In genomic region chr1:84419416-84419815, GRCm38 (mm10) we compare ENCODE assay signal across 27 mouse cellular contexts. TPM values are rescaled to one million over a fixed set of nuclear protein-coding genes. Genes with fewer than 3 reads are reported as not detected.
DNase-seq lines count a peak whose midpoint lies in the region; ATAC-seq and TF ChIP-seq lines count a peak whose summit lies in the region.
"Had no signal": no experiment of that assay in that cellular context is flagged by ENCODE, and none has a peak within 500 bp of the region (broad histone marks: within the 10 kb centered on the region; RNA-seq: fewer than 3 reads in every experiment).

No protein-coding gene starts in this region.

- TF ChIP-seq EP300 in liver, postnatal 0 days (IDR thresholded peaks at IDR 0.05; ENCODE audit: low read depth) = no peak

- no peak overlapping the region for H3K9ac ChIP-seq in liver, postnatal 0 days (replicated peaks)
- no peak overlapping the region for H3K9ac ChIP-seq in liver, embryonic 11.5 days (ENCODE audit: low read depth, low read length)
- no peak overlapping the region for H3K9ac ChIP-seq in midbrain, embryonic 15.5 days
- H3K9ac ChIP-seq in midbrain, embryonic 13.5 days (replicated peaks) = no peak overlapping the region
- H3K9ac ChIP-seq: embryonic facial prominence, embryonic 12.5 days; intestine, embryonic 15.5 days; limb, embryonic 12.5 days; liver, embryonic 13.5 days; midbrain, embryonic 12.5 days had no signal

- no peak overlapping the region for H3K4me3 ChIP-seq in gastrocnemius, adult 2 months
- H3K4me3 ChIP-seq in liver, postnatal 0 days (ENCODE audit: low read depth, low read length) = no peak overlapping the region
- H3K4me3 ChIP-seq in liver, embryonic 11.5 days (ENCODE audit: low read depth, low read length) = no peak overlapping the region
- H3K4me3 ChIP-seq in midbrain, embryonic 15.5 days = no peak overlapping the region
- H3K4me3 ChIP-seq in midbrain, embryonic 13.5 days (replicated peaks) = no peak overlapping the region
- H3K4me3 ChIP-seq: embryonic facial prominence, embryonic 12.5 days; intestine, embryonic 15.5 days; left cerebral cortex, adult 2 months; limb, embryonic 12.5 days; liver, embryonic 13.5 days; megakaryocyte, embryonic 14.5 days; midbrain, embryonic 12.5 days had no signal

- no peaks in the 10 kb centered on the region for H3K27me3 ChIP-seq in liver, postnatal 0 days (ENCODE audit: insufficient read depth, low read length)
- no peaks in the 10 kb centered on the region for H3K27me3 ChIP-seq in liver, embryonic 11.5 days (replicated peaks; ENCODE audit: control insufficient read depth, insufficient read depth, low read length)
- no peaks in the 10 kb centered on the region for H3K27me3 ChIP-seq in midbrain, embryonic 15.5 days (replicated peaks)
- H3K27me3 ChIP-seq in midbrain, embryonic 13.5 days = no peaks in the 10 kb centered on the region
- H3K27me3 ChIP-seq: CH12.LX; embryonic facial prominence, embryonic 12.5 days; intestine, embryonic 15.5 days; limb, embryonic 12.5 days; liver, embryonic 13.5 days; megakaryocyte, embryonic 14.5 days; midbrain, embryonic 12.5 days had no signal

- ATAC-seq in liver, postnatal 0 days = peak; percentile 40; the same call in 1 of the 2 replicates
- no peak for ATAC-seq in liver, embryonic 11.5 days (replicated peaks; ENCODE audit: low FRiP score)
- ATAC-seq in midbrain, embryonic 15.5 days (replicated peaks) = no peak
- no peak for ATAC-seq in midbrain, embryonic 13.5 days
- ATAC-seq: forebrain, embryonic 14.5 days; hindbrain, postnatal 0 days; intestine, embryonic 15.5 days had no signal

- H3K36me3 ChIP-seq in liver, postnatal 0 days (replicated peaks; ENCODE audit: insufficient read depth, low read length) = no peaks in the 10 kb centered on the region
- no peaks in the 10 kb centered on the region for H3K36me3 ChIP-seq in liver, embryonic 11.5 days (ENCODE audit: control insufficient read depth, insufficient read depth, low read length)
- H3K36me3 ChIP-seq in midbrain, embryonic 15.5 days (replicated peaks) = no peaks in the 10 kb centered on the region
- no peaks in the 10 kb centered on the region for H3K36me3 ChIP-seq in midbrain, embryonic 13.5 days
- H3K36me3 ChIP-seq: embryonic facial prominence, embryonic 12.5 days; intestine, embryonic 15.5 days; limb, embryonic 12.5 days; liver, embryonic 13.5 days; midbrain, embryonic 12.5 days had no signal

- intact Hi-C loops in gastrocnemius, adult 2 months (cut with DNase I) = no loop called here
- intact Hi-C loops in gastrocnemius, postnatal 14 days (cut with DNase I; ENCODE audit: low total_unique reads) = no loop called here

- WGBS in liver, postnatal 0 days (ENCODE audit: insufficient replicate concordance) = 24% methylated on average over 2 of the region's 2 CpGs
- WGBS in liver, embryonic 11.5 days = 57% methylated on average over 2 of the region's 2 CpGs
- WGBS in midbrain, embryonic 15.5 days = 62% methylated on average over 2 of the region's 2 CpGs
- WGBS in midbrain, embryonic 13.5 days = 42% methylated on average over 2 of the region's 2 CpGs

- H3K27ac ChIP-seq in gastrocnemius, adult 2 months = peak overlapping the region; percentile 46
- H3K27ac ChIP-seq in liver, postnatal 0 days (ENCODE audit: low read depth) = no peak overlapping the region
- H3K27ac ChIP-seq in liver, embryonic 11.5 days (ENCODE audit: low read depth, low read length) = no peak overlapping the region
- H3K27ac ChIP-seq in midbrain, embryonic 15.5 days = 0 out of 2 replicates have a peak overlapping the region, but pooled peaks have one; percentile 23
- no peak overlapping the region for H3K27ac ChIP-seq in midbrain, embryonic 13.5 days
- H3K27ac ChIP-seq: embryonic facial prominence, embryonic 12.5 days; hindbrain, postnatal 0 days; intestine, embryonic 15.5 days; left cerebral cortex, adult 2 months; limb, embryonic 12.5 days; liver, embryonic 13.5 days; midbrain, embryonic 12.5 days had no signal

- no peak overlapping the region for H3K4me2 ChIP-seq in liver, postnatal 0 days (ENCODE audit: low read depth, low read length)
- no peak overlapping the region for H3K4me2 ChIP-seq in liver, embryonic 11.5 days
- no peak overlapping the region for H3K4me2 ChIP-seq in midbrain, embryonic 15.5 days
- no peak overlapping the region for H3K4me2 ChIP-seq in midbrain, embryonic 13.5 days (replicated peaks)
- H3K4me2 ChIP-seq: embryonic facial prominence, embryonic 12.5 days; intestine, embryonic 15.5 days; limb, embryonic 12.5 days; liver, embryonic 13.5 days; midbrain, embryonic 12.5 days had no signal

- H3K4me1 ChIP-seq in liver, postnatal 0 days (ENCODE audit: insufficient read depth) = no peaks in the 10 kb centered on the region
- H3K4me1 ChIP-seq in liver, embryonic 11.5 days (replicated peaks; ENCODE audit: control insufficient read depth, insufficient read depth, low read length) = no peaks in the 10 kb centered on the region
- H3K4me1 ChIP-seq in midbrain, embryonic 15.5 days = no peaks in the 10 kb centered on the region
- H3K4me1 ChIP-seq in midbrain, embryonic 13.5 days (replicated peaks) = peaks cover 19% of the 10 kb centered on the region
- H3K4me1 ChIP-seq: intestine, embryonic 15.5 days; limb, embryonic 12.5 days; liver, embryonic 13.5 days; megakaryocyte, embryonic 14.5 days had no signal

- DNase-seq in gastrocnemius, adult 2 months = no peak
- DNase-seq in gastrocnemius, postnatal 14 days = no peak
- DNase-seq in liver, postnatal 0 days = no peak
- no peak for DNase-seq in liver, embryonic 11.5 days (ENCODE audit: low spot score)
- DNase-seq in lung, postnatal 36 days = peak; percentile 45
- no peak for DNase-seq in kidney, adult 11 months
- DNase-seq: adrenal gland, postnatal 10 days; cerebellum, adult 11-12 months; cerebellum, adult 9-11 months; embryo, embryonic 11 days; gastrocnemius, postnatal 36 days; kidney, adult 9 months; kidney, postnatal 10 days; liver, embryonic 13.5 days; right cerebral cortex, postnatal 25 days; thymus, postnatal 14 days had no signal

- H3K9me3 ChIP-seq in liver, postnatal 0 days (ENCODE audit: low read length) = no peaks in the 10 kb centered on the region
- H3K9me3 ChIP-seq in liver, embryonic 11.5 days (ENCODE audit: control insufficient read depth, low read length) = no peaks in the 10 kb centered on the region
- no peaks in the 10 kb centered on the region for H3K9me3 ChIP-seq in midbrain, embryonic 15.5 days
- no peaks in the 10 kb centered on the region for H3K9me3 ChIP-seq in midbrain, embryonic 13.5 days
- H3K9me3 ChIP-seq: embryonic facial prominence, embryonic 12.5 days; intestine, embryonic 15.5 days; limb, embryonic 12.5 days; liver, embryonic 13.5 days; midbrain, embryonic 12.5 days had no signal

- no peak for TF ChIP-seq CTCF in gastrocnemius, adult 2 months (IDR thresholded peaks at IDR 0.05)
- no peak for TF ChIP-seq CTCF in liver, postnatal 0 days (IDR thresholded peaks at IDR 0.05; ENCODE audit: low read depth)

RNA-seq across cellular contexts. Expression of gene Pid1, which starts 55.4 kb away (rescaled TPM):
- 1 to 10 TPM; 5.1 to 8.1 TPM for total RNA-seq in gastrocnemius, adult 2 months (2021)
- total RNA-seq in gastrocnemius, postnatal 14 days (2021) = 10 to 100 TPM; 17.6 TPM
- polyA plus RNA-seq in liver, postnatal 0 days (2015; fragmentation: Nextera tagmentation; extraction: Ambion mirVana) = 35.3 and 38.9 TPM in 2 replicates
- polyA plus RNA-seq in liver, embryonic 11.5 days (2014; fragmentation: Nextera tagmentation; extraction: Ambion mirVana) = 20.6 and 20.7 TPM in 2 replicates
- 83.5 and 88.1 TPM in 2 replicates for polyA plus RNA-seq in midbrain, embryonic 15.5 days (2015; fragmentation: Nextera tagmentation; extraction: Ambion mirVana)
- 75.2 and 79.0 TPM in 2 replicates for polyA plus RNA-seq in midbrain, embryonic 13.5 days (2015; fragmentation: Nextera tagmentation; extraction: Ambion mirVana)
- total RNA-seq: CH12.LX had no signal

Comparison
In these comparisons a context has a peak if more than half of its experiments do, and no peak if none do; other contexts are left out.
1. H3K27ac ChIP-seq: peak in gastrocnemius, adult 2 months (single experiment) and midbrain, embryonic 15.5 days (single experiment); none in liver, postnatal 0 days (single experiment), liver, embryonic 11.5 days (single experiment) and midbrain, embryonic 13.5 days (single experiment).